Mouse (Mus musculus) hindbrain, embryonic 14.5 days (tissue): ENCODE data around the gene Arrb2. TPM values are rescaled to one million over a fixed set of nuclear protein-coding genes. Genes with fewer than 3 reads are reported as not detected.

Experiments used
- ATAC-seq: fragments of 200-750 bp; cut with Nextera tagmentation; 2 replicates; pipeline ENCODE4 v1.8.0; 2017; ENCODE audit warnings: moderate number of reproducible peaks, mild to moderate bottlenecking, moderate TSS enrichment, moderate library complexity; ENCODE audit not compliant: low FRiP score
- DNase-seq: peaks from one replicate; pipeline ENCODE4 v3.0.0-alpha.2; 2015; ENCODE audit warnings: low spot score
- H3K27ac ChIP-seq: fragments of 300-500 bp; sonication (generic); 2 replicates; pipeline ENCODE4 v1.5.1; 2014; ENCODE audit warnings: mild to moderate bottlenecking, moderate library complexity
- H3K27me3 ChIP-seq: fragments of 300-500 bp; sonication (generic); 2 replicates; pipeline ENCODE4 v1.6.1; 2014; ENCODE audit warnings: mild to moderate bottlenecking, low read length, mixed read lengths; ENCODE audit not compliant: control insufficient read depth, insufficient read depth
- H3K36me3 ChIP-seq: fragments of 300-500 bp; sonication (generic); replicated peaks from 2 replicates; pipeline ENCODE4 v1.6.1; 2014; ENCODE audit not compliant: control insufficient read depth, insufficient read depth
- H3K4me1 ChIP-seq: fragments of 300-500 bp; sonication (generic); replicated peaks from 2 replicates; pipeline ENCODE4 v1.6.1; 2014; ENCODE audit warnings: antibody characterized with exemption, low read length, mixed read lengths; ENCODE audit not compliant: control insufficient read depth, insufficient read depth
- H3K4me2 ChIP-seq: fragments of 300-500 bp; sonication (generic); replicated peaks from 2 replicates; pipeline ENCODE4 v1.6.1; 2014; ENCODE audit warnings: mild to moderate bottlenecking, moderate library complexity
- H3K4me3 ChIP-seq: fragments of 300-500 bp; sonication (generic); replicated peaks from 2 replicates; pipeline ENCODE4 v1.5.1; 2014; ENCODE audit warnings: mild to moderate bottlenecking, low read length
- H3K9ac ChIP-seq: fragments of 300-500 bp; sonication (generic); 2 replicates; pipeline ENCODE4 v1.6.1; 2014
- H3K9me3 ChIP-seq: fragments of 300-500 bp; sonication (generic); 2 replicates; pipeline ENCODE4 v1.6.1; 2016; ENCODE audit warnings: low read length; ENCODE audit not compliant: control insufficient read depth
- WGBS: fragments of 180-500 bp; shearing (Covaris S2); extraction: QIAGEN DNeasy Blood & Tissue Kit; methylation state at CpG from one replicate; pipeline ENCODE4 v1.1.7; 2014; 5-methylcytosine and 5-hydroxymethylcytosine counted together
- polyA plus RNA-seq: library from polyadenylated mRNA; unstranded; fragments of >200 nt; fragmentation: Nextera tagmentation; extraction: Ambion mirVana; gene quantifications from 2 replicates; pipeline ENCODE4 v1.2.1, GENCODE M21; 2014

Arrb2 gene
- polyA plus RNA-seq, 1 experiment from 2014 or later = 61.2 TPM

- Histone ChIP-seq H3K9ac (no peak overlapping the region), H3K36me3 (peaks cover 5% of the 10 kb centered on the region; the same call in 1 of the 2 replicates), H3K27ac (no peak overlapping the region), H3K4me3 (no peak overlapping the region), H3K27me3 (peaks cover 10% of the 10 kb centered on the region), H3K9me3 (no peaks in the 10 kb centered on the region), H3K4me1 (peaks cover 14% of the 10 kb centered on the region), H3K4me2 (peak overlapping the region; percentile 66)
- WGBS = 86% methylated on average over 9 of the region's 9 CpGs
- DNase-seq (no peak), ATAC-seq (no peak)
Observed at GRCm38 (mm10) chr11:70453261-70454044, 21.0 kb downstream of the Arrb2 start.

GRCm38 (mm10) chr11:70458688-70459600, 26.5 kb downstream of the Arrb2 start, which contains the start of gene Zmynd15:
Gene Zmynd15 (plus strand): TSS chr11:70459433.
- no peaks in the 10 kb centered on the region; the same call in 1 of the 2 replicates for H3K4me1 ChIP-seq
- peak within 1 kb of the TSS; percentile 51 for H3K9ac ChIP-seq
- no peak within 1 kb of the TSS for H3K27ac ChIP-seq
- peaks cover 5% of the 10 kb centered on the region; the same call in 1 of the 2 replicates for H3K36me3 ChIP-seq
- WGBS = 25% methylated on average over 29 of the region's 32 CpGs
- peaks cover 45% of the 10 kb centered on the region for H3K27me3 ChIP-seq
- H3K4me3 ChIP-seq = peak within 1 kb of the TSS; percentile 36
- no peaks in the 10 kb centered on the region for H3K9me3 ChIP-seq
- H3K4me2 ChIP-seq = peak within 1 kb of the TSS; percentile 64
- no peak for DNase-seq
- ATAC-seq = no peak

- H3K4me1 ChIP-seq = no peaks in the 10 kb centered on the region; the same call in 1 of the 2 replicates
- H3K27me3 ChIP-seq = peaks cover 52% of the 10 kb centered on the region
- DNase-seq (no peak), ATAC-seq (no peak)
- H3K4me3 ChIP-seq = peak within 1 kb of the TSS; percentile 36
- H3K9me3 ChIP-seq = no peaks in the 10 kb centered on the region
- 7% methylated on average over 30 of the region's 30 CpGs for WGBS
- H3K4me2 ChIP-seq = peak within 1 kb of the TSS; percentile 64
- peak within 1 kb of the TSS; percentile 51 for H3K9ac ChIP-seq
- H3K36me3 ChIP-seq = peaks cover 5% of the 10 kb centered on the region; the same call in 1 of the 2 replicates
- H3K27ac ChIP-seq = no peak within 1 kb of the TSS
Observed at GRCm38 (mm10) chr11:70459601-70460101, 27.2 kb downstream of the Arrb2 start, which contains the start of gene Cxcl16. Gene Cxcl16 (minus strand): TSS chr11:70459984.

- Histone ChIP-seq H3K27me3 (peaks cover 49% of the 10 kb centered on the region), H3K4me3 (no peak overlapping the region), H3K36me3 (no peaks in the 10 kb centered on the region), H3K9me3 (no peaks in the 10 kb centered on the region), H3K9ac (no peak overlapping the region), H3K4me2 (no peak overlapping the region), H3K27ac (no peak overlapping the region), H3K4me1 (peaks cover 4% of the 10 kb centered on the region; the same call in 1 of the 2 replicates)
- WGBS = 87% methylated on average over 5 of the region's 5 CpGs
- ATAC-seq = no peak
- DNase-seq = no peak
Observed at GRCm38 (mm10) chr11:70463970-70464369, 31.5 kb downstream of the Arrb2 start.

- no peak for DNase-seq
- H3K4me2 ChIP-seq = peak overlapping the region; percentile 43
- H3K27me3 ChIP-seq = peaks cover 37% of the 10 kb centered on the region
- H3K9me3 ChIP-seq = no peaks in the 10 kb centered on the region
- peak overlapping the region; percentile 26; the same call in 1 of the 2 replicates for H3K9ac ChIP-seq
- no peaks in the 10 kb centered on the region for H3K36me3 ChIP-seq
- no peak for ATAC-seq
- 0 out of 2 replicates have a peak, but pooled peaks cover 4% of the 10 kb centered on the region for H3K4me1 ChIP-seq
- H3K4me3 ChIP-seq = no peak overlapping the region
- 28% methylated on average over 16 of the region's 16 CpGs for WGBS
- H3K27ac ChIP-seq = no peak overlapping the region
Observed at GRCm38 (mm10) chr11:70465211-70465610, 32.8 kb downstream of the Arrb2 start.

- ATAC-seq (no peak), DNase-seq (no peak)
- Histone ChIP-seq H3K27ac (no peak overlapping the region), H3K4me1 (0 out of 2 replicates have a peak, but pooled peaks cover 4% of the 10 kb centered on the region), H3K9me3 (no peaks in the 10 kb centered on the region), H3K4me2 (peak overlapping the region; percentile 43), H3K27me3 (peaks cover 30% of the 10 kb centered on the region), H3K9ac (peak overlapping the region; percentile 26; the same call in 1 of the 2 replicates), H3K36me3 (no peaks in the 10 kb centered on the region), H3K4me3 (no peak overlapping the region)
- 14% methylated on average over 23 of the region's 23 CpGs for WGBS
Observed at GRCm38 (mm10) chr11:70465824-70466223, 33.4 kb downstream of the Arrb2 start.

GRCm38 (mm10) chr11:70467902-70468619, 35.6 kb downstream of the Arrb2 start:
- ATAC-seq = no peak
- 91% methylated on average over 5 of the region's 5 CpGs for WGBS

GRCm38 (mm10) chr11:70469764-70470163, 37.3 kb downstream of the Arrb2 start:
- WGBS = 89% methylated on average over 3 of the region's 3 CpGs

More at GRCm38 (mm10) chr11:70467902-70468619, 35.6 kb downstream of the Arrb2 start:
- Histone ChIP-seq H3K9me3 (no peaks in the 10 kb centered on the region), H3K27me3 (peaks cover 21% of the 10 kb centered on the region), H3K4me1 (0 out of 2 replicates have a peak, but pooled peaks cover 4% of the 10 kb centered on the region), H3K9ac (no peak overlapping the region), H3K4me2 (no peak overlapping the region), H3K36me3 (no peaks in the 10 kb centered on the region), H3K27ac (no peak overlapping the region), H3K4me3 (no peak overlapping the region)
- no peak for DNase-seq

More at GRCm38 (mm10) chr11:70469764-70470163, 37.3 kb downstream of the Arrb2 start:
- Histone ChIP-seq H3K9me3 (no peaks in the 10 kb centered on the region), H3K9ac (no peak overlapping the region), H3K27ac (no peak overlapping the region), H3K4me2 (no peak overlapping the region), H3K36me3 (no peaks in the 10 kb centered on the region), H3K4me3 (no peak overlapping the region), H3K4me1 (0 out of 2 replicates have a peak, but pooled peaks cover 4% of the 10 kb centered on the region), H3K27me3 (peaks cover 11% of the 10 kb centered on the region)
- DNase-seq = no peak
- no peak for ATAC-seq
